Mouse (Mus musculus) 3T3-L1 (cell line): ENCODE results near the gene Adam22.
"Not testable (repeated sequence)": the region's sequence is repeated elsewhere in the genome, so short reads cannot be mapped to it uniquely, and the experiment has no call there.

Experiments used
- DNase-seq: peaks from one replicate; pipeline ENCODE4 v3.0.0-alpha.2; 2015; ENCODE audit warnings: low read depth, low spot score

The Adam22 gene

GRCm38 (mm10) chr5:8327645-8328269 is 40.2 kb downstream of the Adam22 start:
- no peak for DNase-seq

GRCm38 (mm10) chr5:8326671-8327070 is 41.3 kb downstream of the Adam22 start:
- no peak for DNase-seq

GRCm38 (mm10) chr5:8312324-8312723 is 55.6 kb downstream of the Adam22 start:
- peak; percentile 89 for DNase-seq

- peak; percentile 90 for DNase-seq
These were observed 57.1 kb downstream of the Adam22 start for GRCm38 (mm10) chr5:8310907-8311306.

GRCm38 (mm10) chr5:8297719-8298419 is 70.1 kb downstream of the Adam22 start:
- DNase-seq, result peak; percentile 38

- DNase-seq, result peak; percentile 88
These were observed 74.7 kb downstream of the Adam22 start for GRCm38 (mm10) chr5:8293287-8293686.

- no peak for DNase-seq
These were observed 76.5 kb downstream of the Adam22 start for GRCm38 (mm10) chr5:8291496-8291895.

- no peak for DNase-seq
These were observed 78.0 kb downstream of the Adam22 start for GRCm38 (mm10) chr5:8289678-8290614.

- DNase-seq, result no peak
These were observed 83.8 kb downstream of the Adam22 start for GRCm38 (mm10) chr5:8284123-8284522.

- no peak for DNase-seq
These were observed 91.8 kb downstream of the Adam22 start for GRCm38 (mm10) chr5:8276141-8276540.

GRCm38 (mm10) chr5:8257366-8257765 is 110.6 kb downstream of the Adam22 start:
- DNase-seq, result no peak

GRCm38 (mm10) chr5:8256487-8256886 is 111.5 kb downstream of the Adam22 start:
- no peak for DNase-seq

GRCm38 (mm10) chr5:8244696-8245095 is 123.3 kb downstream of the Adam22 start:
- no peak for DNase-seq

- peak; percentile 40 for DNase-seq
These were observed 124.8 kb downstream of the Adam22 start for GRCm38 (mm10) chr5:8243064-8243615.

- no peak for DNase-seq
These were observed 125.3 kb downstream of the Adam22 start for GRCm38 (mm10) chr5:8242660-8243059.

- no peak for DNase-seq
These were observed 140.9 kb downstream of the Adam22 start for GRCm38 (mm10) chr5:8227073-8227472.

GRCm38 (mm10) chr5:8224321-8224705 is 143.6 kb downstream of the Adam22 start:
- no peak for DNase-seq

- DNase-seq, result no peak
These were observed 144.2 kb downstream of the Adam22 start for GRCm38 (mm10) chr5:8223597-8224320.

GRCm38 (mm10) chr5:8221630-8222029 is 146.3 kb downstream of the Adam22 start:
- DNase-seq, result no peak

- no peak for DNase-seq
These were observed 152.1 kb downstream of the Adam22 start for GRCm38 (mm10) chr5:8215841-8216240.

GRCm38 (mm10) chr5:8184992-8185391 is 183.0 kb downstream of the Adam22 start:
- DNase-seq, result not testable (repeated sequence)
